Mouse (Mus musculus) pancreas, adult 10 weeks (tissue): ENCODE results near the gene Eif2s1. TPM values are rescaled to one million over a fixed set of nuclear protein-coding genes. Genes with fewer than 3 reads are reported as not detected.

ENCODE experiments used
- polyA plus RNA-seq: library from polyadenylated mRNA; stranded (reverse); fragments of 350-450 nt; fragmentation: Illumina TruSeq; extraction: RNeasy Lipid Tissue Mini Kit (QIAGEN cat#74804); gene quantifications from one replicate; pipeline ENCODE4 v1.2.3, GENCODE M21; 2015; ENCODE audit warnings: low read depth, low replicate concordance; ENCODE audit not compliant: insufficient read depth

The Eif2s1 gene
- 5.3 TPM for polyA plus RNA-seq

DNA sequence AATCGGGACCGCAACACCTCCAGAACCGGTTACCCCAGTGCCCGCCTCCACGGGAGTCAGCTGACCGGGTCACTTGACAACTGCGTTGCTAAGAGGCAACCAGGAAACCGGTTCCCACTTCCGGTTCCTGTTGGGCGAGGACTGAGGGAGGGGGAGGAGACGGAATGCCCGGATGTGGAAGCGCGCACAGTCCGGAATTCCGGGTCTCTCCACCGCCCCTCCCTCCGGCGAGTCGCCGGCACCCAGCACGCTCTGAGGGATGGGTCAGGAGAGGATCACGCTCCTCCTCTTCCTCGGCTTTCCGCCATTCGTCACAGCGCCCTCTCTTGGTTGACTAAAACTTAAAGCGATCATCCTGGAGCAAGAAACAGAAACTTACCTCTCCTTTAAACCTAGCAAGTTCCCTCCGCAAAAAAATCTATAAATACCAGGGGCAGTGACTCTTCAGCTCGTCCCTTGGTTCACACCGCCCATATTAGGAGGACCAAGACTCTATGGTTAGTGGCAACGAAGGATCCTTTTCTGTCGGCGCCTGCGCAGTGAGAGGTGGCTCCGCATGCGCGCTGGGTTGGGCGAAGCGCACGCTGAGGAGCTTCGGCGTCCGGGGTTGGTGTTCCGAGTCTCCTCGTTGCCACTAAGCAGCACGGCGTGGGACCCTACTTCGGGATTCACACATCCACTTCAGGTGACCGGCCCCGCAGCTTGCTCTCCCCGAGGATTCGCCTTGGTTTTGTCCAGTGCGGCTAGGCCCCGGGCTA lies at the start of gene Eif2s1, which contains the start of gene Atp6v1d:
TSS of gene Eif2s1 (plus strand) at position 324 of the 758 bp plus-strand sequence.
TSS of gene Atp6v1d (minus strand) at position 143 of the 758 bp plus-strand sequence.

DNA sequence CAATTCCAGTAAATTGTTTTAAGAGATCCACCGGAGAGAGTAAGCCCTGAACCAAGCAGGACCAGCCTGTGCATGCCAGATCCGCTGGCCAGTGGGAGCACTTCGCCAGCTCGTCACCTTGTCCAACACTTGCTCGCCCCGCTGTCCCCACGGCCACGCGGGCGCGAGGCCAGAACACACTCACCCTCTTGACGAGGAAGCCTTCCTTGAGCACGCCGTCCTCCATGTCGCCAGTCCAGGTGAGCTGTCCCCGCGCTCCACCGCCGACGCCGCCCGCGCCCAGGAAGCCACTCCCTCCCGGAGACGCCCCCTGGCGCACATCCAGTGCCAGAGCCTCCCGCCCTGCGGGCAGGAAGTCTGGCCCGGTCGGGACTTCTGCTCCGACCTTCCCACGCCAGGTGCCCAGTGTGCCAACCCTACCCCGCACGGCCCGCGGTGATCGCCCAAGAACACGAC lies 45.1 kb downstream of the Eif2s1 start, which contains the start of gene Plek2:
TSS of gene Plek2 (minus strand) at position 258 of the 456 bp plus-strand sequence.

Other genes with a start within 250 kb of the Eif2s1 start
- gene Fam71d, start 170.3 kb upstream of the Eif2s1 start, polyA plus RNA-seq, result not detected
- 3.3 TPM for gene Mpp5, start 112.9 kb upstream of the Eif2s1 start, polyA plus RNA-seq
- gene Atp6v1d, start 181 bp upstream of the Eif2s1 start, polyA plus RNA-seq, result 15.9 TPM
- gene Plek2, start 45.1 kb downstream of the Eif2s1 start, polyA plus RNA-seq, result 1.2 TPM
- gene Tmem229b, start 145.8 kb downstream of the Eif2s1 start, polyA plus RNA-seq, result 5.7 TPM
- gene Plekhh1, start 167.3 kb downstream of the Eif2s1 start, polyA plus RNA-seq, result 1.6 TPM
- 4.6 TPM for gene Pigh, start 227.8 kb downstream of the Eif2s1 start, polyA plus RNA-seq